Mouse (Mus musculus) MEL (cell line): ENCODE measurements around the gene Myog. TPM values are rescaled to one million over a fixed set of nuclear protein-coding genes. Genes with fewer than 3 reads are reported as not detected.

ENCODE experiments used
- DNase-seq: peaks from one replicate; pipeline ENCODE4 v3.0.0; 2011; ENCODE audit warnings: low read depth, low spot score
- H3K27ac ChIP-seq: 2 replicates; pipeline ENCODE4 v1.5.1; 2012; ENCODE audit warnings: low read depth, mild to moderate bottlenecking, control low read depth, low read length, moderate library complexity; ENCODE audit not compliant: control insufficient read depth
- H3K27me3 ChIP-seq, 2 experiments: fragments of 150-350 bp in 1 of 2; sonication (generic) in 1 of 2; 2 replicates each; pipeline ENCODE4 v1.6.1; 2012; ENCODE audit warnings: low read length in 2 of 2, mild to moderate bottlenecking in 2 of 2, improper control_type of control experiment in 1 of 2, moderate library complexity in 1 of 2; ENCODE audit not compliant: insufficient read depth in 2 of 2, control insufficient read depth in 1 of 2
- H3K36me3 ChIP-seq, 2 experiments: 2 replicates each; pipeline ENCODE4 v1.6.1; 2012 to 2014; ENCODE audit warnings: low read length in 2 of 2, improper control_type of control experiment in 1 of 2, inconsistent platforms in 1 of 2, mild to moderate bottlenecking in 1 of 2; ENCODE audit not compliant: insufficient read depth in 2 of 2, control insufficient read depth in 1 of 2
- H3K4me1 ChIP-seq, 2 experiments: fragments of 150-350 bp in 1 of 2; sonication (generic) in 1 of 2; 2 replicates each; pipeline ENCODE4 v1.6.1; 2012; ENCODE audit warnings: low read length in 2 of 2, improper control_type of control experiment in 1 of 2, mild to moderate bottlenecking in 1 of 2; ENCODE audit not compliant: insufficient read depth in 2 of 2, control insufficient read depth in 1 of 2
- H3K4me3 ChIP-seq, 2 experiments: fragments of 150-350 bp in 1 of 2; sonication (generic) in 1 of 2; 2 replicates each; pipeline ENCODE4 v1.5.1; 2012; ENCODE audit warnings: low read depth in 2 of 2, low read length in 2 of 2, mild to moderate bottlenecking in 2 of 2, moderate library complexity in 2 of 2, control low read depth in 1 of 2, improper control_type of control experiment in 1 of 2; ENCODE audit not compliant: control insufficient read depth in 1 of 2, insufficient read depth in 1 of 2
- H3K79me2 ChIP-seq: 2 replicates; pipeline ENCODE4 v1.6.1; 2012; ENCODE audit warnings: mild to moderate bottlenecking, low read length, moderate library complexity; ENCODE audit not compliant: control insufficient read depth, poor library complexity, insufficient read depth
- H3K9ac ChIP-seq: 2 replicates; pipeline ENCODE4 v1.6.1; 2012; ENCODE audit warnings: low read depth, mild to moderate bottlenecking, control low read depth, low read length, moderate library complexity; ENCODE audit not compliant: control insufficient read depth, poor library complexity, severe bottlenecking
- H3K9me3 ChIP-seq: fragments of 150-350 bp; sonication (generic); replicated peaks from 2 replicates; pipeline ENCODE4 v1.6.1; 2012; ENCODE audit warnings: mild to moderate bottlenecking, low read length, improper control_type of control experiment, moderate library complexity; ENCODE audit not compliant: insufficient read depth
- BHLHE40 ChIP-seq: IDR thresholded peaks from 2 replicates; pipeline ENCODE4 v1.6.1; 2012; ENCODE audit warnings: low read depth, mild to moderate bottlenecking, inconsistent platforms, low read length, improper control_type of control experiment, borderline replicate concordance
- CTCF ChIP-seq, 3 experiments: IDR thresholded peaks in 2 of 3; conservative IDR thresholded peaks in 1 of 3; 2 replicates each; pipeline ENCODE4 v1.5.1; 2011 to 2012; ENCODE audit warnings: low read length in 3 of 3, low read depth in 2 of 3, mild to moderate bottlenecking in 2 of 3, improper control_type of control experiment in 1 of 3, inconsistent platforms in 1 of 3, mixed read lengths in 1 of 3, moderate library complexity in 1 of 3; ENCODE audit not compliant: control insufficient read depth in 1 of 3, insufficient read depth in 1 of 3, poor library complexity in 1 of 3, severe bottlenecking in 1 of 3
- ELF1 ChIP-seq: IDR thresholded peaks from 2 replicates; pipeline ENCODE4 v1.6.1; 2014; ENCODE audit warnings: low read depth, mild to moderate bottlenecking, inconsistent platforms, low read length, improper control_type of control experiment, moderate library complexity
- EP300 ChIP-seq, 2 experiments: IDR thresholded peaks; 2 replicates each; pipeline ENCODE4 v1.6.1; 2011; ENCODE audit warnings: improper control_type of control experiment in 2 of 2, low read length in 2 of 2, low read depth in 1 of 2, mild to moderate bottlenecking in 1 of 2
- ETS1 ChIP-seq: IDR thresholded peaks from 2 replicates; pipeline ENCODE4 v1.6.1; 2012; ENCODE audit warnings: low read depth, mild to moderate bottlenecking, inconsistent platforms, low read length, improper control_type of control experiment, moderate library complexity
- GATA1 ChIP-seq: IDR thresholded peaks from 2 replicates; pipeline ENCODE4 v1.6.1; 2011; ENCODE audit warnings: low read depth, low read length, improper control_type of control experiment
- HCFC1 ChIP-seq: IDR thresholded peaks from 2 replicates; pipeline ENCODE4 v1.6.1; 2012; ENCODE audit warnings: low read depth, mild to moderate bottlenecking, inconsistent platforms, low read length, improper control_type of control experiment, moderate library complexity
- JUND ChIP-seq: IDR thresholded peaks from 2 replicates; pipeline ENCODE4 v1.6.1; 2011; ENCODE audit warnings: low read depth, mild to moderate bottlenecking, improper control_type of control experiment, low read length
- MAZ ChIP-seq: IDR thresholded peaks from 2 replicates; pipeline ENCODE4 v1.6.1; 2012; ENCODE audit warnings: low read depth, mild to moderate bottlenecking, inconsistent platforms, low read length, improper control_type of control experiment
- MEF2A ChIP-seq: IDR thresholded peaks from 2 replicates; pipeline ENCODE4 v1.6.1; 2014; ENCODE audit warnings: low read depth, mild to moderate bottlenecking, inconsistent platforms, low read length, improper control_type of control experiment; ENCODE audit not compliant: poor library complexity, insufficient replicate concordance, severe bottlenecking; ENCODE audit errors: extremely low read depth
- MXI1 ChIP-seq: IDR thresholded peaks from 2 replicates; pipeline ENCODE4 v1.6.1; 2011; ENCODE audit warnings: mild to moderate bottlenecking, low read depth, low read length, improper control_type of control experiment
- POLR2A ChIP-seq, 2 experiments: IDR thresholded peaks; 2 replicates each; pipeline ENCODE4 v1.6.1; 2011 to 2012; ENCODE audit warnings: low read length in 2 of 2, mild to moderate bottlenecking in 2 of 2, control low read depth in 1 of 2, improper control_type of control experiment in 1 of 2, low read depth in 1 of 2, moderate library complexity in 1 of 2; ENCODE audit not compliant: control insufficient read depth in 1 of 2, insufficient read depth in 1 of 2, poor library complexity in 1 of 2
- POLR2AphosphoS2 ChIP-seq: IDR thresholded peaks from 2 replicates; pipeline ENCODE4 v1.6.1; 2011; ENCODE audit warnings: low read length, improper control_type of control experiment
- POLR2AphosphoS5 ChIP-seq: IDR thresholded peaks from 2 replicates; pipeline ENCODE4 v1.6.1; 2012; ENCODE audit warnings: low read depth, borderline replicate concordance, mild to moderate bottlenecking, inconsistent platforms, low read length, moderate library complexity, mixed read lengths
- RAD21 ChIP-seq: IDR thresholded peaks from 2 replicates; pipeline ENCODE4 v1.6.1; 2011; ENCODE audit warnings: mild to moderate bottlenecking, low read depth, low read length, improper control_type of control experiment
- SIN3A ChIP-seq: IDR thresholded peaks from 2 replicates; pipeline ENCODE4 v1.6.1; 2012; ENCODE audit warnings: low read length, improper control_type of control experiment, inconsistent platforms
- SMC3 ChIP-seq: IDR thresholded peaks from 2 replicates; pipeline ENCODE4 v1.6.1; 2011; ENCODE audit warnings: low read depth, low read length, improper control_type of control experiment
- TAL1 ChIP-seq: IDR thresholded peaks from 2 replicates; pipeline ENCODE4 v1.6.1; 2012; ENCODE audit warnings: mild to moderate bottlenecking, inconsistent platforms, low read length, moderate library complexity, mixed read lengths
- TBP ChIP-seq: IDR thresholded peaks from 2 replicates; pipeline ENCODE4 v1.8.0; 2011; ENCODE audit warnings: low read depth, low read length, improper control_type of control experiment
- TCF12 ChIP-seq: IDR thresholded peaks from 2 replicates; pipeline ENCODE4 v1.6.1; 2014; ENCODE audit warnings: low read depth, mild to moderate bottlenecking, inconsistent platforms, low read length, improper control_type of control experiment, moderate library complexity
- UBTF ChIP-seq: IDR thresholded peaks from 2 replicates; pipeline ENCODE4 v1.6.1; 2012; ENCODE audit warnings: low read depth, mild to moderate bottlenecking, inconsistent platforms, low read length, improper control_type of control experiment, moderate library complexity, borderline replicate concordance; ENCODE audit not compliant: insufficient read depth
- USF1 ChIP-seq: IDR thresholded peaks from 2 replicates; pipeline ENCODE4 v1.6.1; 2014; ENCODE audit warnings: low read depth, mild to moderate bottlenecking, inconsistent platforms, low read length, improper control_type of control experiment, moderate library complexity
- ZC3H11A ChIP-seq: IDR thresholded peaks from 2 replicates; pipeline ENCODE4 v1.6.1; 2012; ENCODE audit warnings: low read depth, mild to moderate bottlenecking, inconsistent platforms, low read length, improper control_type of control experiment
- polyA plus RNA-seq, 2 experiments: library from polyadenylated mRNA; stranded (reverse) in 1 of 2; unstranded in 1 of 2; fragments of >175 nt in 1 of 2; fragments of >200 nt in 1 of 2; gene quantifications; 2 replicates each; pipeline versions ENCODE4 v1.2.1 to v1.2.4; 2012; ENCODE audit warnings: low replicate concordance in 2 of 2, low read depth in 1 of 2; ENCODE audit not compliant: insufficient read length in 2 of 2, insufficient read depth in 1 of 2, missing spikeins in 1 of 2
- total RNA-seq: library from RNA; depleted of rRNA; stranded (reverse); fragments of 300-350 nt; gene quantifications from 2 replicates; pipeline ENCODE4 v1.2.3, GENCODE M21; 2012

The Myog gene
- total and polyA plus RNA-seq, 3 experiments = not detected

- TF ChIP-seq ZC3H11A = peak; percentile 86
- TF ChIP-seq RAD21 = peak; percentile 94
- TF ChIP-seq POLR2A (IDR thresholded peaks at IDR 0.05; ENCODE audit: control insufficient read depth in 1 of 2, insufficient read depth in 1 of 2, low read depth in 1 of 2, low read length in 2 of 2, poor library complexity in 1 of 2) = no peak
- TF ChIP-seq TCF12 = no peak
- TF ChIP-seq EP300 (IDR thresholded peaks at IDR 0.05; ENCODE audit: low read depth in 1 of 2, low read length in 2 of 2) = no peak
- TF ChIP-seq JUND = no peak
- peak; percentile 94 for TF ChIP-seq SMC3
- no peak for TF ChIP-seq POLR2AphosphoS5
- TF ChIP-seq GATA1 = no peak
- TF ChIP-seq UBTF = no peak
- no peak for TF ChIP-seq ELF1
- TF ChIP-seq POLR2AphosphoS2 = no peak
- TF ChIP-seq USF1 = 0 out of 2 replicates have a peak, but pooled peaks have one; percentile 34
- TF ChIP-seq MEF2A = no peak
- no peak for TF ChIP-seq MXI1
- TF ChIP-seq TAL1 = no peak
- TF ChIP-seq ETS1 = no peak
- 0 out of 2 replicates have a peak, but pooled peaks have one; percentile 21 for TF ChIP-seq SIN3A
- peak; percentile 60; the same call in 1 of the 2 replicates for TF ChIP-seq MAZ
- no peak for TF ChIP-seq TBP
- peak; percentile 68 to 97 (median 93) for TF ChIP-seq CTCF (IDR thresholded peaks at IDR 0.05 in 2 of 3, conservative IDR thresholded peaks at IDR 0.05 in 1 of 3; ENCODE audit: control insufficient read depth in 1 of 3, insufficient read depth in 1 of 3, low read depth in 2 of 3, low read length in 3 of 3, poor library complexity in 1 of 3, severe bottlenecking in 1 of 3)
- TF ChIP-seq BHLHE40 = no peak
- TF ChIP-seq HCFC1 = no peak
- H3K4me1 ChIP-seq = peaks cover 0 to 3% of the 10 kb centered on the region in 2 experiments; a peak in 1 of 4 replicates
- H3K9ac ChIP-seq = no peak overlapping the region
- no peaks in the 10 kb centered on the region for H3K36me3 ChIP-seq
- DNase-seq = peak; percentile 77
- H3K9me3 ChIP-seq = no peaks in the 10 kb centered on the region
- H3K27me3 ChIP-seq = peaks cover 0 to 2% of the 10 kb centered on the region in 2 experiments; a peak in 2 of 4 replicates
- no peak overlapping the region for H3K27ac ChIP-seq
- H3K4me3 ChIP-seq = no peak overlapping the region
- no peaks in the 10 kb centered on the region for H3K79me2 ChIP-seq
These were observed 45.6 kb upstream of the Myog start for GRCm38 (mm10) chr1:134243948-134244914.
